In the genomic region with DNA sequence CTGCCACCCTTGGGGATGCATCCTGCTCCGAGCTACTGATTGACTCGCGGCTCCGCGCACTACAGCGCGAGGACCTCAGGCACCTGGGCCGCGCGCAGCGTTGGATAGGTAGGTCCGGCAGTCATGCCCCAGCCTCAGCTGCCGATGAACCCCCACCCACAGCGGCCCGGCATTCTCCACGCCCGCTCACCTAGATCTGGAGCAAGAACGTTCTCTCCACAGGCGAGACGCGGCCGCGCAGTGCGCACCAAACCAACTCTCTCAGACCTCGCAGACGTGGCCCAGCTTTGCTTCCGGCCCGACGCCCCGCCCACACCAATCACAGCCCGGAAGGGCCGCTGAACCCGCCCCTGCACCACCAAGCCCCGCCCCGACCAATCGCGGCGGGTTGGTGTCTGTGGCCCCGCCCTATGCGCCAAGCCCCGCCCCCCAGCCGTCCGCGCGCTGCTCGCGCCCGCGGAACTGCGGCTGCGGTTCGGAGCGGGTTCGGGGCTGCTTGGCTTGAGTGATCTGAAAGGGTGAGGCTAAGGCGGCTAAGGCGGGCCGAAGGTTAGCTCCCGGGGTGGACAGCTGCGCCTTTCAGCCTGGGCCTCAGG, we compare ENCODE assay signal across 7 mouse cellular contexts. TPM values are rescaled to one million over a fixed set of nuclear protein-coding genes. Genes with fewer than 3 reads are reported as not detected.
DNase-seq lines count a peak whose midpoint lies in the region; ATAC-seq lines count a peak whose summit lies in the region.

A gene (minus strand): TSS at position 303 of the 596 bp plus-strand sequence.
A gene (plus strand): TSS at position 452 of the 596 bp plus-strand sequence.

- H3K9me3 ChIP-seq in intestine, embryonic 16.5 days (ENCODE audit: control insufficient read depth, low read length) = no peaks in the 10 kb centered on the region
- H3K9me3 ChIP-seq in midbrain, embryonic 11.5 days (ENCODE audit: control insufficient read depth, low read length) = no peaks in the 10 kb centered on the region

- H3K4me2 ChIP-seq in intestine, embryonic 16.5 days (ENCODE audit: low read depth, low read length) = peak within 1 kb of the TSS; percentile 94
- peak within 1 kb of the TSS; percentile 99 for H3K4me2 ChIP-seq in midbrain, embryonic 11.5 days

- no peaks in the 10 kb centered on the region for H3K27me3 ChIP-seq in intestine, embryonic 16.5 days (replicated peaks; ENCODE audit: control insufficient read depth, insufficient read depth, low read length)
- H3K27me3 ChIP-seq in midbrain, embryonic 11.5 days (ENCODE audit: control insufficient read depth, insufficient read depth, low read length) = no peaks in the 10 kb centered on the region

- peak; percentile 96 to 97 for DNase-seq in adrenal gland, adult 18-20 months (ENCODE audit: low spot score in 2 of 2)
- DNase-seq in embryo, embryonic 11 days = peak; percentile 96
- peak; percentile 93 to 97 for DNase-seq in gastrocnemius, postnatal 36 days
- peak; percentile 93 to 96 for DNase-seq in left cerebral cortex, postnatal 36 days (ENCODE audit: low spot score in 2 of 2)
- DNase-seq in midbrain, embryonic 11.5 days (ENCODE audit: low spot score, missing footprints) = peak; percentile 100
- peak; percentile 85 for DNase-seq in skeletal muscle tissue, adult 2 months (ENCODE audit: low read depth, low spot score)

- ATAC-seq in intestine, embryonic 16.5 days = peak; percentile 96
- peak; percentile 99 for ATAC-seq in midbrain, embryonic 11.5 days (ENCODE audit: low FRiP score)

- H3K27ac ChIP-seq in intestine, embryonic 16.5 days (ENCODE audit: low read length) = peak within 1 kb of the TSS; percentile 87
- no peak within 1 kb of the TSS for H3K27ac ChIP-seq in midbrain, embryonic 11.5 days (ENCODE audit: low read depth, low read length)

- H3K4me1 ChIP-seq in intestine, embryonic 16.5 days (ENCODE audit: control insufficient read depth, insufficient read depth, low read length) = peaks cover 24% of the 10 kb centered on the region
- H3K4me1 ChIP-seq in midbrain, embryonic 11.5 days (ENCODE audit: control insufficient read depth, insufficient read depth, low read length) = peaks cover 11% of the 10 kb centered on the region; the same call in 1 of the 2 replicates

- intact Hi-C loops in gastrocnemius, postnatal 36 days (cut with DNase I) = loop anchor here (5.0 to 10.0 kb wide), 2 partner anchors 104 to 827 kb away; a partner anchor contains a TSS
- intact Hi-C loops in left cerebral cortex, postnatal 36 days (cut with DNase I) = loop anchor here (2.0 kb wide), 1 partner anchor 107 kb away; a partner anchor contains a TSS

- no peaks in the 10 kb centered on the region for H3K36me3 ChIP-seq in intestine, embryonic 16.5 days (ENCODE audit: control insufficient read depth, insufficient read depth, low read length)
- no peaks in the 10 kb centered on the region for H3K36me3 ChIP-seq in midbrain, embryonic 11.5 days (ENCODE audit: control insufficient read depth, insufficient read depth, low read length)

- H3K9ac ChIP-seq in intestine, embryonic 16.5 days (ENCODE audit: low read depth, low read length) = peak within 1 kb of the TSS; percentile 83
- H3K9ac ChIP-seq in midbrain, embryonic 11.5 days (ENCODE audit: low read length) = peak within 1 kb of the TSS; percentile 71

- WGBS in intestine, embryonic 16.5 days = under 1% methylated on average over 59 of the region's 59 CpGs
- WGBS in midbrain, embryonic 11.5 days = under 1% methylated on average over 59 of the region's 59 CpGs

- peak within 1 kb of the TSS; percentile 84 for H3K4me3 ChIP-seq in intestine, embryonic 16.5 days (ENCODE audit: low read length)
- H3K4me3 ChIP-seq in midbrain, embryonic 11.5 days (ENCODE audit: low read depth, low read length) = peak within 1 kb of the TSS; percentile 74

RNA-seq across cellular contexts. Expression of the first gene that starts in this region (rescaled TPM):
- 10 to 100 TPM; 32.2 to 42.6 TPM for total RNA-seq in adrenal gland, adult 18-20 months (2021)
- total RNA-seq in gastrocnemius, postnatal 36 days (2021) = 1 to 10 TPM; 3.3 to 4.1 TPM
- 49.1 and 50.6 TPM in 2 replicates for polyA plus RNA-seq in intestine, embryonic 16.5 days (2015; fragmentation: Nextera tagmentation; extraction: Ambion mirVana)
- 10 to 100 TPM; 18.0 to 18.3 TPM for total RNA-seq in left cerebral cortex, postnatal 36 days (2021)
- polyA plus RNA-seq in midbrain, embryonic 11.5 days (2014; fragmentation: Nextera tagmentation; extraction: Ambion mirVana) = 34.8 and 38.1 TPM in 2 replicates

RNA-seq across cellular contexts. Expression of the second gene that starts in this region (rescaled TPM):
- total RNA-seq in adrenal gland, adult 18-20 months (2021) = 1 to 10 TPM; 3.0 to 5.3 TPM
- total RNA-seq in gastrocnemius, postnatal 36 days (2021) = under 1 TPM in 1 of 2 experiments, not detected in 1; 0.32 TPM
- polyA plus RNA-seq in intestine, embryonic 16.5 days (2015; fragmentation: Nextera tagmentation; extraction: Ambion mirVana) = 2.9 and 3.0 TPM in 2 replicates
- total RNA-seq in left cerebral cortex, postnatal 36 days (2021) = 10 to 100 TPM; 26.0 to 27.9 TPM
- 5.1 and 5.2 TPM in 2 replicates for polyA plus RNA-seq in midbrain, embryonic 11.5 days (2014; fragmentation: Nextera tagmentation; extraction: Ambion mirVana)

Comparison
In these comparisons a context has a peak if more than half of its experiments do, and no peak if none do; other contexts are left out.
1. RNA of the second gene that starts in this region (total RNA-seq): 26.0 to 27.9 TPM in left cerebral cortex, postnatal 36 days; 3.0 to 5.3 TPM in adrenal gland, adult 18-20 months and 0.32 TPM in gastrocnemius, postnatal 36 days; every median in the first group is over 4 times any median in the second.
2. Peak in every context shown above with its lines, with median percentiles within 50 percentile points of each other: DNase-seq.